Comparison of ENCODE assay signal across 19 mouse cellular contexts in the genomic region with DNA sequence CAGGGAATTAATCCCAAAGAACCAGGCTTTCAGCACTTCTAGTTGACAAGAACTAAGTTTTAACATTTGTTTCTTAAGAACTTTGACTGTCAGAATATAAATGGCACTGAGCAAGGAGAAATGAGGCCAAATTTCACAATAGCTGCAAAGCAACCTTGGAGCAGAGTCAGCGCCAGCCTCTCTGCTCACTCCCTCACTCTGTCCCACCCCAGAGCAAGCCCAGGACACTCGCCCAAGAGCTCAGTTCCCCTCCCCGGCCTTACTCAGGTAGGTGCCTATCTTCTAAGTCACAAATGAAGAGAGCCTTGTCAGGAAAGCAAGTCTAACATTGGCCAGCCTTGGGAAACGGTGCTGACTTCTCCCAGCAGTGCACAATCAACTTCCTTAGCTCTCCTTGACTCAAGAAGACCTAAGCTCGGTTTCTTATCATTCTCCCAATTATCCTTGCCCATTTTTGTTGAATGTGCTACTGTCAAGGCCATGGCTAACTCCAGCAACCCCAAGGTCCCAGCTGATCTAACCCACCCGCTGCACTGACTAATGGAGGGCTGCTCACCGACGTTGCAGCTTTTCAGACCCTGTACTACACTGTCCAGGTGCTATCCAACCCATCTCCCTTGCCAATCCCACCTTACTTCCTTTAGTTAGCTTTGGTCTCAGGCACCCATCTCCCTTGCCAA.
DNase-seq lines count a peak whose midpoint lies in the region; ATAC-seq and TF ChIP-seq lines count a peak whose summit lies in the region.
"Had no signal": no experiment of that assay in that cellular context is flagged by ENCODE, and none has a peak within 500 bp of the region (broad histone marks: within the 10 kb centered on the region; RNA-seq: fewer than 3 reads in every experiment).

No protein-coding gene starts in this region.

- no peaks in the 10 kb centered on the region for H3K36me3 ChIP-seq in heart, embryonic 11.5 days (ENCODE audit: control insufficient read depth, insufficient read depth, low read length)
- H3K36me3 ChIP-seq in midbrain, embryonic 11.5 days (ENCODE audit: control insufficient read depth, insufficient read depth, low read length) = no peaks in the 10 kb centered on the region
- no peaks in the 10 kb centered on the region for H3K36me3 ChIP-seq in midbrain, postnatal 0 days (ENCODE audit: insufficient read depth, low read length)
- H3K36me3 ChIP-seq: G1E; liver, embryonic 13.5 days; lung, embryonic 15.5 days; midbrain, embryonic 12.5 days; neural tube, embryonic 13.5 days had no signal

- H3K9ac ChIP-seq in heart, embryonic 11.5 days (ENCODE audit: low read depth, low read length) = no peak overlapping the region
- H3K9ac ChIP-seq in midbrain, embryonic 11.5 days (ENCODE audit: low read length) = no peak overlapping the region
- no peak overlapping the region for H3K9ac ChIP-seq in midbrain, postnatal 0 days (replicated peaks; ENCODE audit: low read length, poor library complexity, severe bottlenecking)
- H3K9ac ChIP-seq: liver, embryonic 13.5 days; lung, embryonic 15.5 days; midbrain, embryonic 12.5 days; neural tube, embryonic 13.5 days had no signal

- no peaks in the 10 kb centered on the region for H3K27me3 ChIP-seq in heart, embryonic 11.5 days (ENCODE audit: control insufficient read depth, insufficient read depth, low read length)
- H3K27me3 ChIP-seq in midbrain, embryonic 11.5 days (ENCODE audit: control insufficient read depth, insufficient read depth, low read length) = no peaks in the 10 kb centered on the region
- H3K27me3 ChIP-seq in midbrain, postnatal 0 days (ENCODE audit: insufficient read depth, low read length) = no peaks in the 10 kb centered on the region
- H3K27me3 ChIP-seq: liver, embryonic 13.5 days; lung, embryonic 15.5 days; midbrain, embryonic 12.5 days; neural tube, embryonic 13.5 days had no signal

- no peak overlapping the region for H3K27ac ChIP-seq in heart, embryonic 11.5 days (ENCODE audit: low read depth, low read length)
- no peak overlapping the region for H3K27ac ChIP-seq in midbrain, embryonic 11.5 days (ENCODE audit: low read depth, low read length)
- no peak overlapping the region for H3K27ac ChIP-seq in midbrain, postnatal 0 days (ENCODE audit: low read depth, low read length)
- H3K27ac ChIP-seq: liver, embryonic 13.5 days; lung, embryonic 15.5 days; midbrain, embryonic 12.5 days; neural tube, embryonic 13.5 days had no signal

- WGBS in heart, embryonic 11.5 days (ENCODE audit: insufficient replicate concordance) = 75% methylated on average over 8 of the region's 8 CpGs
- 80% methylated on average over 8 of the region's 8 CpGs for WGBS in midbrain, embryonic 11.5 days
- WGBS in midbrain, postnatal 0 days = 86% methylated on average over 8 of the region's 8 CpGs

- H3K4me3 ChIP-seq in heart, embryonic 11.5 days (ENCODE audit: low read depth, low read length) = no peak overlapping the region
- H3K4me3 ChIP-seq in midbrain, embryonic 11.5 days (ENCODE audit: low read depth, low read length) = no peak overlapping the region
- H3K4me3 ChIP-seq in midbrain, postnatal 0 days (ENCODE audit: low read depth, low read length) = no peak overlapping the region
- H3K4me3 ChIP-seq: liver, embryonic 13.5 days; lung, embryonic 15.5 days; midbrain, embryonic 12.5 days; neural tube, embryonic 13.5 days had no signal

- TF ChIP-seq CTCF in midbrain, postnatal 0 days (IDR thresholded peaks at IDR 0.05) = no peak

- H3K4me1 ChIP-seq in heart, embryonic 11.5 days (ENCODE audit: control insufficient read depth, insufficient read depth, low read length) = peaks cover 13% of the 10 kb centered on the region; the same call in 1 of the 2 replicates
- no peaks in the 10 kb centered on the region for H3K4me1 ChIP-seq in midbrain, embryonic 11.5 days (ENCODE audit: control insufficient read depth, insufficient read depth, low read length)
- no peaks in the 10 kb centered on the region for H3K4me1 ChIP-seq in midbrain, postnatal 0 days (ENCODE audit: insufficient read depth, low read length)
- H3K4me1 ChIP-seq: lung, embryonic 15.5 days; midbrain, embryonic 12.5 days; neural tube, embryonic 13.5 days had no signal

- ATAC-seq in heart, embryonic 11.5 days (replicated peaks; ENCODE audit: insufficient number of reproducible peaks, low FRiP score, low TSS enrichment) = no peak
- ATAC-seq in midbrain, embryonic 11.5 days (ENCODE audit: low FRiP score) = no peak
- no peak for ATAC-seq in midbrain, postnatal 0 days (ENCODE audit: low FRiP score)

- H3K4me2 ChIP-seq in heart, embryonic 11.5 days = no peak overlapping the region
- no peak overlapping the region for H3K4me2 ChIP-seq in midbrain, embryonic 11.5 days
- H3K4me2 ChIP-seq in midbrain, postnatal 0 days (ENCODE audit: low read depth, low read length, poor library complexity, severe bottlenecking) = no peak overlapping the region
- H3K4me2 ChIP-seq: liver, embryonic 13.5 days; lung, embryonic 15.5 days; midbrain, embryonic 12.5 days; neural tube, embryonic 13.5 days had no signal

- no peaks in the 10 kb centered on the region for H3K9me3 ChIP-seq in heart, embryonic 11.5 days (replicated peaks; ENCODE audit: control insufficient read depth, low read length)
- no peaks in the 10 kb centered on the region for H3K9me3 ChIP-seq in midbrain, embryonic 11.5 days (ENCODE audit: control insufficient read depth, low read length)
- no peaks in the 10 kb centered on the region for H3K9me3 ChIP-seq in midbrain, postnatal 0 days (ENCODE audit: low read length)
- H3K9me3 ChIP-seq: G1E; liver, embryonic 13.5 days; lung, embryonic 15.5 days; midbrain, embryonic 12.5 days; neural tube, embryonic 13.5 days had no signal

- peak; percentile 91 for DNase-seq in heart, adult 11 months
- DNase-seq in midbrain, embryonic 11.5 days (ENCODE audit: low spot score, missing footprints) = peak; percentile 8
- no peak for DNase-seq in midbrain, postnatal 0 days (ENCODE audit: low spot score)
- peak; percentile 50 for DNase-seq in adrenal gland, postnatal 25 days
- no peak for DNase-seq in left cerebral cortex, adult 18-20 months (ENCODE audit: low spot score in 2 of 2)
- DNase-seq in frontal cortex, postnatal 36 days (ENCODE audit: low spot score in 2 of 2) = no peak
- DNase-seq: cerebellum, adult 2 months; cerebellum, postnatal 36 days; gastrocnemius, postnatal 10 days; kidney, adult 18-20 months; kidney, postnatal 10 days; liver, embryonic 13.5 days; right cerebral cortex, postnatal 25 days; thymus, postnatal 36 days had no signal

Comparison
In these comparisons a context has a peak if more than half of its experiments do, and no peak if none do; other contexts are left out.
1. DNase-seq: peak in heart, adult 11 months (single experiment), midbrain, embryonic 11.5 days (single experiment) and adrenal gland, postnatal 25 days (single experiment); none in midbrain, postnatal 0 days (single experiment), left cerebral cortex, adult 18-20 months (0 of 2) and frontal cortex, postnatal 36 days (0 of 2).